Mouse (Mus musculus) liver, embryonic 15.5 days (tissue): ENCODE measurements around the gene Vkorc1. TPM values are rescaled to one million over a fixed set of nuclear protein-coding genes. Genes with fewer than 3 reads are reported as not detected.

Experiments used
- ATAC-seq: fragments of 200-750 bp; cut with Nextera tagmentation; 2 replicates; pipeline ENCODE4 v1.8.0; 2017; ENCODE audit warnings: moderate number of reproducible peaks, mild to moderate bottlenecking, moderate library complexity; ENCODE audit not compliant: insufficient read depth
- H3K27ac ChIP-seq: fragments of 300-500 bp; sonication (generic); replicated peaks from 2 replicates; pipeline ENCODE4 v1.5.1; 2015; ENCODE audit warnings: mild to moderate bottlenecking, inconsistent platforms
- H3K27me3 ChIP-seq: fragments of 300-500 bp; sonication (generic); 2 replicates; pipeline ENCODE4 v1.6.1; 2015; ENCODE audit warnings: mild to moderate bottlenecking, inconsistent platforms
- H3K36me3 ChIP-seq: fragments of 300-500 bp; sonication (generic); replicated peaks from 2 replicates; pipeline ENCODE4 v1.6.1; 2015; ENCODE audit warnings: moderate library complexity, mild to moderate bottlenecking, inconsistent platforms
- H3K4me1 ChIP-seq: fragments of 300-500 bp; sonication (generic); replicated peaks from 2 replicates; pipeline ENCODE4 v1.6.1; 2015; ENCODE audit warnings: inconsistent platforms
- H3K4me2 ChIP-seq: fragments of 300-500 bp; sonication (generic); 2 replicates; pipeline ENCODE4 v1.6.1; 2015; ENCODE audit warnings: moderate library complexity, mild to moderate bottlenecking, inconsistent platforms
- H3K4me3 ChIP-seq: fragments of 300-500 bp; sonication (generic); replicated peaks from 2 replicates; pipeline ENCODE4 v1.5.1; 2015; ENCODE audit warnings: mild to moderate bottlenecking, inconsistent platforms
- H3K9ac ChIP-seq: fragments of 300-500 bp; sonication (generic); 2 replicates; pipeline ENCODE4 v1.6.1; 2015; ENCODE audit warnings: moderate library complexity, mild to moderate bottlenecking, inconsistent platforms
- H3K9me3 ChIP-seq: fragments of 300-500 bp; sonication (generic); replicated peaks from 2 replicates; pipeline ENCODE4 v1.6.1; 2016; ENCODE audit warnings: inconsistent platforms
- WGBS: fragments of 180-500 bp; shearing (Covaris S2); methylation state at CpG from one replicate; pipeline ENCODE4 v1.1.7; 2015; ENCODE audit warnings: mixed read lengths; ENCODE audit not compliant: insufficient replicate concordance; 5-methylcytosine and 5-hydroxymethylcytosine counted together
- polyA plus RNA-seq: library from polyadenylated mRNA; unstranded; fragments of >200 nt; fragmentation: Nextera tagmentation; extraction: Ambion mirVana; gene quantifications from 2 replicates; pipeline ENCODE4 v1.2.1, GENCODE M21; 2015

The Vkorc1 gene
- polyA plus RNA-seq, 1 experiment from 2014 or later, result 122 TPM

GRCm38 (mm10) chr7:127915293-127915692 lies 19.9 kb upstream of the Vkorc1 start:
- no peak overlapping the region for H3K27ac ChIP-seq
- 82% methylated on average over 12 of the region's 12 CpGs for WGBS
- no peak for ATAC-seq

GRCm38 (mm10) chr7:127912938-127913337 lies 17.5 kb upstream of the Vkorc1 start:
- Histone ChIP-seq H3K36me3 (peaks cover 50% of the 10 kb centered on the region), H3K4me1 (peaks cover 20% of the 10 kb centered on the region), H3K4me2 (peak overlapping the region; percentile 78), H3K27me3 (no peaks in the 10 kb centered on the region), H3K4me3 (peak overlapping the region; percentile 71), H3K9me3 (no peaks in the 10 kb centered on the region), H3K27ac (peak overlapping the region; percentile 83), H3K9ac (peak overlapping the region; percentile 56)
- 2% methylated on average over 4 of the region's 4 CpGs for WGBS
- no peak for ATAC-seq

More at GRCm38 (mm10) chr7:127915293-127915692, 19.9 kb upstream of the Vkorc1 start:
- Histone ChIP-seq H3K9me3 (no peaks in the 10 kb centered on the region), H3K27me3 (no peaks in the 10 kb centered on the region), H3K4me3 (no peak overlapping the region), H3K4me1 (peaks cover 27% of the 10 kb centered on the region), H3K9ac (no peak overlapping the region), H3K36me3 (peaks cover 29% of the 10 kb centered on the region), H3K4me2 (no peak overlapping the region)

DNA sequence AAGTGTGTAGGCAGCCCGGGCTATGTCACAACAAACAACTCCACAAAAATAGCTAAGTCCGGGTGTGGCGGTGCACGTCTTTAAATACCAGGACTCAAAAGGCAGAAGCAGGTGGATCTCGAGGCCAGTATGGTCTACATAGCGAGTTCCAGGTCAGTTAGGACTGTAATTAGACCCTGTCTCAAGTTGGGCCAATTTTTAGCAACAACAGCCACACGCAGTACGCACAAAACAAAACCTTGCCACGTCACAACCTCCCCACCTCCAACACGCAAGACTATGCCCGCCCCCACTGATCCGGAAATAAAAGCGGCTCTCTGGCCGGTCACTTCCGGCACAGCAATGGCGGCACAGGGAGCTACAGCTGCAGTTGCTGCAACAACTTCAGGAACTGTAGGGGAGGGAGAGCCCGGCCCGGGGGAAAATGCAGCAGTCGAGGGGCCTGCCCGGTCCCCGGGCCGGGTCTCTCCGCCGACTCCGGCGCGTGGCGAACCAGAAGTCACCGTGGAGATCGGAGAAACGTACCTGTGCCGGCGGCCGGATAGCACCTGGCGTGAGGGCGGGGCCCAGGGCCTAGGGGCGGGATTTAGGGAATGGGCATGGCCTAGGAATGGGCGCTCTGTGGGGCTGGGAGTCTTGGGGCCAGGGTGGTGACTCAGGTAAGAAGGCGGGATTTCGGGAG lies 16.9 kb upstream of the Vkorc1 start, which contains the start of gene Kat8:
Gene Kat8, plus strand, starts transcription at position 327 of the 682 bp plus-strand sequence.
- 1% methylated on average over 40 of the region's 40 CpGs for whole genome bisulfite sequencing
- Histone ChIP-seq H3K9me3 (no peaks in the 10 kb centered on the region), H3K4me3 (peak within 1 kb of the TSS; percentile 71), H3K27ac (peak within 1 kb of the TSS; percentile 83), H3K27me3 (no peaks in the 10 kb centered on the region), H3K9ac (peak within 1 kb of the TSS; percentile 56), H3K36me3 (peaks cover 50% of the 10 kb centered on the region), H3K4me2 (peak within 1 kb of the TSS; percentile 78), H3K4me1 (peaks cover 20% of the 10 kb centered on the region)
- peak; percentile 97 for ATAC-seq

- ATAC-seq, result no peak
- Histone ChIP-seq H3K9ac (no peak overlapping the region), H3K4me3 (no peak overlapping the region), H3K36me3 (peaks cover 54% of the 10 kb centered on the region), H3K27ac (no peak overlapping the region), H3K27me3 (no peaks in the 10 kb centered on the region), H3K9me3 (no peaks in the 10 kb centered on the region), H3K4me2 (no peak overlapping the region), H3K4me1 (peaks cover 42% of the 10 kb centered on the region)
- 84% methylated on average over 4 of the region's 4 CpGs for WGBS
These were observed 13.2 kb upstream of the Vkorc1 start for GRCm38 (mm10) chr7:127908656-127909055.

DNA sequence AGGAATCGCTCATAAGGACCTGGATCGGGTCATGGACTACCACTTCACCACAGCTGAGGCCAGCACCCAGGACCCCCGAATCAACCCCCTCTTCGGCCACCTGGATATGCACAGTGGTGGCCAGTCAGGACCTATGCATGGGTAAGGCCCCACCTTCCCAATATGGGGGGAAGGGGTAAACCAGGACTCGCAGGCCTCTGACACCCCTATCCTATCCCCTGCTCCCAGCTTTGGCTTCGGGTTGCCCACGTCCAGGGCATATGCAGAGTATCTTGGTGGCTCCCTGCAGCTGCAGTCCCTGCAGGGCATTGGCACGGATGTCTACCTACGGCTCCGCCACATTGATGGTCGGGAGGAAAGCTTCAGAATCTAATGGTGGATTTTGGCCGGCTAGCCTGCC lies 12.5 kb upstream of the Vkorc1 start:
- H3K36me3 ChIP-seq, result peaks cover 54% of the 10 kb centered on the region
- H3K4me2 ChIP-seq, result no peak overlapping the region
- no peak overlapping the region for H3K9ac ChIP-seq
- no peak overlapping the region for H3K27ac ChIP-seq
- H3K4me3 ChIP-seq, result no peak overlapping the region
- no peaks in the 10 kb centered on the region for H3K9me3 ChIP-seq
- no peaks in the 10 kb centered on the region for H3K27me3 ChIP-seq
- 83% methylated on average over 12 of the region's 12 CpGs for WGBS
- ATAC-seq, result no peak
- H3K4me1 ChIP-seq, result peaks cover 36% of the 10 kb centered on the region

- H3K27ac ChIP-seq, result peak within 1 kb of the TSS; percentile 87
- 5% methylated on average over 38 of the region's 38 CpGs for WGBS
- no peaks in the 10 kb centered on the region for H3K27me3 ChIP-seq
- H3K4me3 ChIP-seq, result peak within 1 kb of the TSS; percentile 82
- peak; percentile 80 for ATAC-seq
- peaks cover 45% of the 10 kb centered on the region for H3K36me3 ChIP-seq
- peak within 1 kb of the TSS; percentile 88 for H3K4me2 ChIP-seq
- peaks cover 49% of the 10 kb centered on the region for H3K4me1 ChIP-seq
- H3K9me3 ChIP-seq, result no peaks in the 10 kb centered on the region
- peak within 1 kb of the TSS; percentile 93 for H3K9ac ChIP-seq
These were observed 8.8 kb upstream of the Vkorc1 start, which contains the start of gene Bckdk for GRCm38 (mm10) chr7:127903971-127904796. Gene Bckdk, plus strand, starts transcription at chr7:127904082.

- Histone ChIP-seq H3K27me3 (no peaks in the 10 kb centered on the region), H3K4me2 (no peak overlapping the region), H3K9me3 (no peaks in the 10 kb centered on the region), H3K4me3 (no peak overlapping the region), H3K4me1 (peaks cover 65% of the 10 kb centered on the region), H3K9ac (no peak overlapping the region), H3K27ac (no peak overlapping the region), H3K36me3 (peaks cover 20% of the 10 kb centered on the region)
- ATAC-seq, result no peak
- WGBS, result 30% methylated on average over 2 of the region's 2 CpGs
These were observed 6.4 kb upstream of the Vkorc1 start for GRCm38 (mm10) chr7:127901772-127902171.

- Histone ChIP-seq H3K9ac (no peak overlapping the region), H3K4me2 (no peak overlapping the region; the same call in 1 of the 2 replicates), H3K27me3 (no peaks in the 10 kb centered on the region), H3K27ac (peak overlapping the region; percentile 60), H3K9me3 (no peaks in the 10 kb centered on the region), H3K4me1 (peaks cover 70% of the 10 kb centered on the region), H3K4me3 (no peak overlapping the region), H3K36me3 (peaks cover 3% of the 10 kb centered on the region; the same call in 1 of the 2 replicates)
- ATAC-seq, result no peak
- 5% methylated on average over 7 of the region's 7 CpGs for WGBS
These were observed 4.6 kb upstream of the Vkorc1 start for GRCm38 (mm10) chr7:127899997-127900396.

DNA sequence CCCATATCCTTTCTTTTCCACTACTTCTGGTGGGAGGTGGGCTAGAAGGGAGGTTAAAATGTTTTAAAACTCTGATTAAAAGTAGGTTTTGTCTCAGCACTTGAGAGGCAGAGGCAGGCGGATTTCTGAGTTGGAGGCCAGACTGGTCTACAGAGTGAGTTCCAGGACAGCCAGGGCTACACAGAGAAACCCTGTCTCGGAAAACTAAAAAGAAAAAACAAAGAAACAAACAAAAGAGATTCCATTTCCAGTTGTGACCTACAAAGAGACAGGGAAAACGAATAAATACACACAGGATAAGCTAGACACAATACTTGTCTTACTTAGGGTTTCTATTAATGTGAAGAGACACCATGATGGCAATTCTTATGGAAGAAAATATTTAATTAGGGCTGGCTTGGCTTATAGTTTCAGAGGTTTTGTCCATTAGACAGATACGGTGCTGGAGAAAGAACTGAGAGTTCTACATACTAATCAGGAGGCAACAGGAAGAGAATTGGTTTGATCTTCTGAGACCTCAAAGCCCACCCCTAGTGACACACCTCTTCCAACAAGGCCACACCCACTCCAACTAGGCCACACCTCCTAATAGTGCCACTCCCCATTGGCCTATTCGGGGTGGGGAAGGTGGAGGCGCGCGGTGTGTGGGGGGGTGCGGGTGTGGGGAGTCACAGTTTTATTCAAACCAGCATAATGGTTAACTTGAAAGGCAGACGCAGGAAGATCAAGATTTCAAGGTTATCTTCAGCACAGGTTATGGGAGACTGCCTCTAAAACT lies 3.0 kb upstream of the Vkorc1 start:
- no peaks in the 10 kb centered on the region for H3K27me3 ChIP-seq
- H3K9me3 ChIP-seq, result no peaks in the 10 kb centered on the region
- peak overlapping the region; percentile 29 for H3K4me2 ChIP-seq
- H3K9ac ChIP-seq, result no peak overlapping the region
- WGBS, result 27% methylated on average over 10 of the region's 10 CpGs
- no peak overlapping the region for H3K4me3 ChIP-seq
- H3K27ac ChIP-seq, result peak overlapping the region; percentile 60
- ATAC-seq, result no peak
- H3K36me3 ChIP-seq, result 0 out of 2 replicates have a peak, but pooled peaks cover 6% of the 10 kb centered on the region
- peaks cover 72% of the 10 kb centered on the region for H3K4me1 ChIP-seq

DNA sequence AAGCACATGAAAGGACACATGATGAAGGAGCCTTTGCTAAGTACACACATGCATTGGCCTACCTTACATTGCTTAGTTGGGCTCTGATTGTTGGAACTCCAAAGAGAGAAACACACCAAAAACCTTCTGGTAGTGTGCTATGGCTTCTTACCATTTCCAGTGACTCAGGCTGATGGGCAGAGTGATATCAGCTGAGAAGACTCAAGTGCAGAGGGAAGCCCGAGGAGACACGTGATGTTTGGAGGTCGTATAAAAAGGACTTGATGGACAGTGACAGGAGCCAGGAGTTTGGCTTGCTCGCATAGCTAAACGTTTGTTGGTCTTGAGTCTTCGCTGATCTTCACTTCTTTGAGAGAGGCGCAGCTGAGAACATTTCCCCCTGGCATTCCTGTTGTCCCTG lies 2.1 kb upstream of the Vkorc1 start:
- Histone ChIP-seq H3K4me2 (no peak overlapping the region), H3K27me3 (no peaks in the 10 kb centered on the region), H3K4me1 (peaks cover 72% of the 10 kb centered on the region), H3K4me3 (no peak overlapping the region), H3K36me3 (peaks cover 14% of the 10 kb centered on the region), H3K27ac (no peak overlapping the region), H3K9ac (no peak overlapping the region), H3K9me3 (no peaks in the 10 kb centered on the region)
- no peak for ATAC-seq
- WGBS, result 71% methylated on average over 7 of the region's 7 CpGs
